Comparison of ENCODE assay signal across 8 mouse cellular contexts in genomic region chr6:34176864-34177247, GRCm38 (mm10). TPM values are rescaled to one million over a fixed set of nuclear protein-coding genes. Genes with fewer than 3 reads are reported as not detected.
DNase-seq lines count a peak whose midpoint lies in the region; ATAC-seq lines count a peak whose summit lies in the region.

TSS of gene Slc35b4 (minus strand) at chr6:34177111.

- H3K4me3 ChIP-seq in hindbrain, embryonic 11.5 days (ENCODE audit: low read depth, low read length) = peak within 1 kb of the TSS; percentile 82

- WGBS in hindbrain, embryonic 11.5 days = 1% methylated on average over 29 of the region's 29 CpGs

- peak within 1 kb of the TSS; percentile 76 for H3K4me2 ChIP-seq in hindbrain, embryonic 11.5 days (replicated peaks; ENCODE audit: low read depth, low read length)

- H3K36me3 ChIP-seq in hindbrain, embryonic 11.5 days (ENCODE audit: control insufficient read depth, insufficient read depth, low read length) = no peaks in the 10 kb centered on the region

- no peaks in the 10 kb centered on the region for H3K9me3 ChIP-seq in hindbrain, embryonic 11.5 days (ENCODE audit: control insufficient read depth, low read length)

- ATAC-seq in hindbrain, embryonic 11.5 days (ENCODE audit: low FRiP score) = peak; percentile 100

- no peaks in the 10 kb centered on the region for H3K4me1 ChIP-seq in hindbrain, embryonic 11.5 days (replicated peaks; ENCODE audit: control insufficient read depth, insufficient read depth, low read length)

- H3K27ac ChIP-seq in hindbrain, embryonic 11.5 days (ENCODE audit: low read depth, low read length) = peak within 1 kb of the TSS; percentile 60; the same call in 1 of the 2 replicates

- H3K9ac ChIP-seq in hindbrain, embryonic 11.5 days (ENCODE audit: low read depth, low read length) = peak within 1 kb of the TSS; percentile 80

- DNase-seq in Muller cell, postnatal 12 days (ENCODE audit: inconsistent ontology term) = peak; percentile 95
- peak; percentile 95 for DNase-seq in cerebellum, adult 9-11 months
- peak; percentile 96 to 97 for DNase-seq in frontal cortex, adult 2 months (ENCODE audit: extremely low spot score in 1 of 2, low spot score in 1 of 2)
- peak; percentile 97 for DNase-seq in hindbrain, embryonic 11.5 days (ENCODE audit: low spot score)
- DNase-seq in layer of hippocampus, postnatal 10 days (ENCODE audit: low spot score in 2 of 2) = peak; percentile 90 to 92
- DNase-seq in lung, postnatal 10 days = peak; percentile 97
- peak; percentile 89 for DNase-seq in ovary, postnatal 36 days (ENCODE audit: low spot score)
- DNase-seq in thymus, postnatal 25 days = peak; percentile 93

- no peaks in the 10 kb centered on the region for H3K27me3 ChIP-seq in hindbrain, embryonic 11.5 days (ENCODE audit: control insufficient read depth, insufficient read depth, low read length)

RNA-seq across cellular contexts. Expression of gene Slc35b4, which starts in this region (rescaled TPM):
- polyA plus RNA-seq in frontal cortex, adult 2 months (2012; rRNA removed) = 47.1 and 52.6 TPM in 2 replicates
- polyA plus RNA-seq in hindbrain, embryonic 11.5 days (2014; fragmentation: Nextera tagmentation; extraction: Ambion mirVana) = 46.7 and 48.3 TPM in 2 replicates
- 10 to 100 TPM; 34.9 to 41.0 TPM for total RNA-seq in layer of hippocampus, postnatal 10 days (2021)

Comparison
In these comparisons a context has a peak if more than half of its experiments do, and no peak if none do; other contexts are left out.
1. Peak in every context shown above with its lines: DNase-seq, ATAC-seq, H3K4me3 ChIP-seq and H3K27ac ChIP-seq.